Mouse (Mus musculus) heart, postnatal 10 days (tissue): ENCODE data around the gene Aars. TPM values are rescaled to one million over a fixed set of nuclear protein-coding genes. Genes with fewer than 3 reads are reported as not detected.
"Not testable (repeated sequence)": the region's sequence is repeated elsewhere in the genome, so short reads cannot be mapped to it uniquely, and the experiment has no call there.

ENCODE experiments used
- DNase-seq, 2 experiments: peaks; one replicate each; pipeline ENCODE4 v3.0.0; 2021
- intact Hi-C: fragments of 180-260 bp; cut with DNase I; formaldehyde crosslinking; loops from one replicate; pipeline ENCODE4 v1.15.1; 2025
- total RNA-seq, 2 experiments: library from RNA; stranded (reverse); gene quantifications; 2 replicates each; pipeline ENCODE4 v1.2.3; 2021

Gene Aars
- total RNA-seq, 2 experiments from 2014 or later = 39.1 to 42.0 TPM

- DNase-seq = peak in 1 of 2 experiments; percentile 34
- intact Hi-C loops = no loop called here
These were observed 21.0 kb downstream of the Aars start for GRCm38 (mm10) chr8:111053827-111054518.

- no peak for DNase-seq
- intact Hi-C loops = no loop called here
These were observed 22.2 kb downstream of the Aars start for GRCm38 (mm10) chr8:111055031-111055634.

DNA sequence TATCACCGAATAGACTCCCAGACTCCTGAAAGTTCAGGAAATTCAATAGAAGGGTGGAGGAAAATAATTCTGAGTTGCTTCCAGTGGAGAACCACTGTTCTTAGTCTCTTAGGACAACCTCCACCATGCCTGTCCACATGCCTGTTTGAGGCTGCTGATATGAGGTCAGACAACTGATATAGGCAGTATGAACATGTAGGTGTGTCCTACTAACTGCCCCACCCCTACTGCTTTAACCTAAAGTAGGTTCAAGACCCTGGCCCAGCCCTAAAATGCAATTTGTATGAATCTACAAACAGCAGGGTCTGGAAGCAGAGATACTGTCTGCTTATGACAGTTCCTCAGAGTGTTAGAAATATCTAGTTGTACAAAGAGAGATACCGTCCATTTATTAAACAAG, 22.7 kb downstream of the Aars start:
- intact Hi-C loops = loop anchor here (2.0 kb wide), 1 partner anchor 35 kb away; no protein-coding TSS in a partner anchor
- peak in 1 of 2 experiments; percentile 11 for DNase-seq

DNA sequence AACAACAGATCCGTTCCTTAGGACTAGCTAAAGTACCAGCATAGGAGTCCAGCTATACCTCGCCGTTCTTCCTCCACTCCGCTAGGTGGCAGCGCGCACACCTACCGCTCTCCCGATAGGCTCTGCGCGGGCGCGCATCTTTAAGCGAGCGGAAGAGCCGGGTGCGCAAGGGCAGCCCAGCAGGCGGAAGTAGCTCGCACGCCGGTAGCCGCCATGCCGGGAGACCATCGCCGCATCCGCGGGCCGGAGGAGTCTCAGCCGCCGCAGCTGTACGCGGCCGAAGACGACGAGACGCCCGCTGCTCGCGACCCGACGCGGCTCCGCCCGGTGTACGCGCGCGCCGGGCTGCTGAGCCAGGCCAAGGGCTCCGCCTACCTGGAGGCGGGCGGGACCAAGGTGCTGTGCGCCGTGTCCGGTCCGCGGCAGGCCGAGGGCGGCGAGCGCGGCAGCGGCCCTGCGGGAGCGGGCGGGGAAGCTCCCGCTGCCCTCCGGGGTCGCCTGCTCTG, 23.3 kb downstream of the Aars start, which contains the start of gene Exosc6:
TSS of gene Exosc6 (plus strand) at position 182 of the 506 bp plus-strand sequence.
- intact Hi-C loops = loop anchor here (2.0 kb wide), 1 partner anchor 35 kb away; no protein-coding TSS in a partner anchor
- DNase-seq = peak; percentile 93 to 95

GRCm38 (mm10) chr8:111056691-111057293, 23.8 kb downstream of the Aars start:
- DNase-seq = peak; percentile 41 to 45
- intact Hi-C loops = loop anchor here (2.0 kb wide), 1 partner anchor 34 kb away; no protein-coding TSS in a partner anchor

- intact Hi-C loops = no loop called here
- no peak for DNase-seq
These were observed 26.1 kb downstream of the Aars start for GRCm38 (mm10) chr8:111058946-111059572.

DNA sequence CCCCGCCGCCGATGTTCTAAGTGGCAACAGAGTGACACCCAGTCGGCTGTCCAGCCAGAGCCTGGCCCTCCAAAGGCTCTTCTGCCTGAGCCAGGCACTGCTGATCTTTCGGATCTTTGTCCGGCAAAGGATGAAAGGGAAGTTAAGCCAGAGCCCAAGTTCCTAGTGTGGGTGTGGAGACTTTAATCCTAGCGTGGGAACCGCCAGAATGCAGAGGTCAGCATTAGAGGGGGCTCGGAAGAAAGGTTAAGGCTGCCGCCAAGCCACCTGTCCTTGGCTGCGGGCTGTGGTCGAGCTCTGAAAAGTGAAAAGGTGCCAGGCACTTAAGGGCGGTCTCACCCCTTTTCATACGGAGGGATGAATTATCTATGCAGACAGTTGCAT, 28.7 kb downstream of the Aars start:
- DNase-seq = peak in 1 of 2 experiments; percentile 19
- intact Hi-C loops = no loop called here

DNA sequence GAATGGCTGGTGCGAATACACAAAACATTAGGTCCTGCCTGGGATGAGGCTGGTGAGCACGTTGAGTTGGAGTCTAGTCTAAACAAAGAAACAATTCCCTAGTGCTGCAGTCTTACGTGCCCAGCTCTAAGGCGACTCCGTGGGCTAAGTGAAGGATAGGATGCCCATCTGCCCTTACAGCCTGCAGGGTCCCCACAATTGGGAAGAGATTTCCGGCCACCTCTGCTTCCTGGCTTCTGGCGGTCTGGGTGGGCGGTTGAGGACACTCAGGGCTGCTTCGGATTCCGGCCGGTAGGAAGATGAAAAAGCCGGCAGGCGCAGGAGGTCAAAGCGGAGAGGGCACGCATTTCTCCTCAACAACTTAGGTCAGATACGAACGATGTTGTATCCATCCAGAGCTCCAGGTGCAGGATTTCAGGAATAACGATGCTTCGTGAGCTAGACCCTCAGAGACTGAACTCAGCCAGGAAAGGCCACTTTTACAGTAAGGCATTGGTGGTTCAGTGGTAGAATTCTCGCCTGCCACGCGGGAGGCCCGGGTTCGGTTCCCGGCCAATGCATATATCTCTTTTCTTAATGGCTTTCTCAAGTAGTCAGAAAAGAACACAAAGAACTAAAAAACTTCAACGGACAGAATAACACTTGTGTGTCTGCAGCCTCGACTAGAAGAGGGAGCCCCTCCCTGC, 29.3 kb downstream of the Aars start:
- intact Hi-C loops = no loop called here

GRCm38 (mm10) chr8:111062893-111063292, 29.9 kb downstream of the Aars start:
- DNase-seq = no peak
- intact Hi-C loops = no loop called here

More for the DNA sequence above, 29.3 kb downstream of the Aars start:
- peak; percentile 88 to 91 for DNase-seq

GRCm38 (mm10) chr8:111066308-111066707, 33.4 kb downstream of the Aars start:
- no peak for DNase-seq
- intact Hi-C loops = no loop called here

DNA sequence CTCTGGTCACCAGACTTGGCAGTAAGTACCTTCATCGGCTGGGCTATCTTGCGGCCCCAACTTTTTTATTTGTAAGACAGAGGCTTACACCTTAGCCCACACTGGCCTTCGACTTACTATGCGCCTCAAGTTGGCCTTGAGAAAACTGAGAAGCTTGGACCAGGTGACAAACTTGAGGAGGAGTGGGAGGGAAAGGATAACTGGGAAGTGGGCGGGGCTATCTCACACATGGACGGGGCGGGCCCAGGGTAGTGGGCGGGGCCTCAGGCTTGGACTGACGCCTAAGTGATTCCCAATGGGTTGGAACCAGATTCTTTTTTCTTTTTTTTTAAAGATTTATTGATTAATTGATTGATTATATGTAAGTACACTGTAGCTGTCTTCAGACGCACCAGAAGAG, 34.5 kb downstream of the Aars start:
- no peak for DNase-seq
- intact Hi-C loops = no loop called here

DNA sequence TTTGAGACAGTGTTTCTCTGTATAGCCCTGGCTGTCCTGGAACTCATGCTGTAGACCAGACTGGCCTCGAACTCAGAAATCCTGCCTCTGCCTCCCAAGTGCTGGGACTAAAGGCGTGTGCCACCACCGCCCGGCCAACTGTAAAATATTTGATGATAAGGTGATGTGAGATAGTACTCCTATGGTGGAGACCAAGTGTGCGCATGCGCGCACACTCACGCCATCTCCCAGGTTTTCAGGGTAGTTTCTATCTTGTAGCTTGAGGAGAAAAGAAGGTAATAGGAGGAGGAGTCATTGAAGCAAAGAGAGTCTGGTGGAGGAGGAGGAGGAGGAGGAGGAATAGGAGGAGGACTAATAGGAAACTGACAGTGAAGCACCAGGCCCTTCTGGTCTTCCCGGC, 35.7 kb downstream of the Aars start:
- intact Hi-C loops, DNase-seq: not testable (repeated sequence)

DNA sequence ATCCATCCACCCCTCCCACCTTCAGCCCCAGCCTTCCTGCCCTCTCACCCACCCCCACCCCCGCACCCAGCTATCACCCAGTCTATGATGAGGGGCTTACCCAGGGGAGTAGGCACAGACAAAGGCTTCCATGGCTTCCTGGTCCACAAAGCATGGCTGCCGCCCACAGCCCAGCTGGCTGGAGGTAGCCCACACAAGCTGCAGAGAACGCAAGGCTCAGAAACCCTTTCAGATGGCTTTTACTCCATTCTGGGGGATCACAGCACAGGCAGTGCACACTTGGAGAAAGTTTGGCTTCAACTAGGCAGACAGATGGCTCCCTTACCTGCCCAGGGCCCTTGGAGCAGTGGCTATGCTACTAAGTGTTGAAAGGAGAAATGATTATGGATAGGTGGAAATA, 43.0 kb downstream of the Aars start:
- no peak for DNase-seq
- intact Hi-C loops = loop anchor here (5.0 kb wide), 1 partner anchor 329 kb away; no protein-coding TSS in a partner anchor

- no peak for DNase-seq
- intact Hi-C loops = loop anchor here (5.0 kb wide), 1 partner anchor 332 kb away; no protein-coding TSS in a partner anchor
These were observed 46.5 kb downstream of the Aars start for GRCm38 (mm10) chr8:111079461-111079860.

DNA sequence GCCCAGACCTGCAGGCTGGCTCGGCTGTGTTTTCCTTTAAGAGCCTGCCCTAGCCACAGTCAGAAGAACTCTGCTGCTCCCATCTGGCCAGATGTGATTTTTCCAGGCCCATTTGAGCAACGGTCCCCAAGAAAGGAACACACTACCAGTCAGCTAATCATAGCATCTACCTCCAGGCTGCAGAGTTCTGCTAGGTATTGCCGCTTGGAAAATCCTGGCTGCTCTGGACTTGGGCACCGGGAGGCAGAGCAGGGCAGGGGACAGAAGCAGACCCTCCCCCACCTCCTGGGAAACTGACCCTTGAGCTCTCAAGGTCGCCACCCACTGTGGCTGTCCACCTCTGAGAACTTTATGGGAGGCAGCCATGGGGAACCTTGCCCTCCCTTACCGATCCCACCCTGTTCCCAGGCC, 46.9 kb downstream of the Aars start:
- DNase-seq = peak; percentile 38 to 53

GRCm38 (mm10) chr8:111081580-111082258, 48.8 kb downstream of the Aars start:
- intact Hi-C loops = no loop called here

More for the DNA sequence above, 46.9 kb downstream of the Aars start:
- intact Hi-C loops = loop anchor here (5.0 kb wide), 1 partner anchor 333 kb away; no protein-coding TSS in a partner anchor

DNA sequence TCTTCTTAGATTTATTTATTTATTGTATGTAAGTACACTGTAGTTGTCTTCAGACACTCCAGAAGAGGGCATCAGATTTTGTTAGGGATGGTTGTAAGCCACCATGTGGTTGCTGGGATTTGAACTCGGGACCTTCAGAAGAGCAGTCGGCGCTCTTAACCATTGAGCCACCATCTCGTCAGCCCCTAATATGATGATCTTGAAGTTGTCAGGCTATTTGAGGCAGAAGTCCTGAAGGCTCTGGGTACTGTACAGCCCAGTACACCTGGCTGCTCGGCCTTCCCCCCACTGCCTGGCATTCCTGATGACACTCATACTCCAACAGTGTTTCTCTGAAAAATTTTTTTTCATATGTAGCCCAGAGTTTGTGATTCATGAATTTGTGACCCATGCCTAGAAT, 51.0 kb downstream of the Aars start:
- intact Hi-C loops, DNase-seq: not testable (repeated sequence)

More at GRCm38 (mm10) chr8:111081580-111082258, 48.8 kb downstream of the Aars start:
- DNase-seq = no peak

GRCm38 (mm10) chr8:111090126-111090525, 57.2 kb downstream of the Aars start:
- intact Hi-C loops = loop anchor here (2.0 to 5.0 kb wide), 3 partner anchors 33 to 343 kb away; partner anchors contain the start of gene Exosc6
- peak; percentile 72 to 88 for DNase-seq

GRCm38 (mm10) chr8:111091706-111092105, 58.8 kb downstream of the Aars start:
- DNase-seq = peak; percentile 18 to 36
- intact Hi-C loops = loop anchor here (2.0 to 5.0 kb wide), 3 partner anchors 35 to 344 kb away; partner anchors contain the start of gene Exosc6
